Mouse (Mus musculus): ENCODE measurements around the gene Tspan17. TPM values are rescaled to one million over a fixed set of nuclear protein-coding genes. Genes with fewer than 3 reads are reported as not detected.

The Tspan17 gene
- polyA plus RNA-seq, 1 experiment: 26.6 TPM

DNA sequence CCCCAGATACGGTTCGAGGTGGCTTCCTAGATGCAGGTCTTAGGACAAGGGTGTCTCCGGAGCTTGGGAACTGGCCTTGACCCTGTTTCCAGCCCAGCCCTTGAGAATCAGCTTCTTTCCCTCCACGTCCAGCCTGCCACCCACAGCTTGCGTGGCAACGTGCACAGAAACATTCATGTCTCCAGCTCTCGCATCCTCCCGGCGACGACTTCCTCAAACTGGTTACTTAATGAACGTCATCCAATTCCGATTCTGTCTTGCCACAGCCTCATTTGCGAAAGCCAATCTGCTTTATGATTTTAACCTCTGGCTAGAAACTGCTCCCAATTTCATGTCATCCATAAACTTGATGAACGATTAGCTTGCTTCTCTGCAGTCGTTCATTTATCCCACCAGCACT is 49.4 kb downstream of the Tspan17 start:
- H3K79me2 ChIP-seq (ENCODE audit: control insufficient read depth, insufficient read depth): no peaks in the 10 kb centered on the region
- no peak for TF ChIP-seq CEBPB (IDR thresholded peaks at IDR 0.05; ENCODE audit: low read depth)
- TF ChIP-seq MAX (IDR thresholded peaks at IDR 0.05): no peak
- no peak for TF ChIP-seq FOSL1 (IDR thresholded peaks at IDR 0.05; ENCODE audit: insufficient read depth, low read length, poor library complexity, severe bottlenecking)
- no peak for TF ChIP-seq CTCF (IDR thresholded peaks at IDR 0.05; ENCODE audit: control insufficient read depth, insufficient read depth, insufficient read length)
- TF ChIP-seq MYOD1 (IDR thresholded peaks at IDR 0.05; ENCODE audit: control insufficient read depth, insufficient read length, low read depth): no peak
- TF ChIP-seq MYOG (IDR thresholded peaks at IDR 0.05; ENCODE audit: control insufficient read depth, extremely low read depth, insufficient read length): no peak
- TF ChIP-seq USF1 (IDR thresholded peaks at IDR 0.05; ENCODE audit: low read depth): no peak
- peaks cover 33% of the 10 kb centered on the region for H3K27me3 ChIP-seq (ENCODE audit: control insufficient read depth, insufficient read depth, insufficient read length)
- H3K36me3 ChIP-seq (ENCODE audit: control insufficient read depth, insufficient read depth): no peaks in the 10 kb centered on the region
- H3ac ChIP-seq (ENCODE audit: control insufficient read depth, insufficient read length, low read depth): no peak overlapping the region
- no peak overlapping the region for H3K4me3 ChIP-seq (ENCODE audit: insufficient read depth, poor library complexity, severe bottlenecking)
- H3K79me3 ChIP-seq (ENCODE audit: low read depth): no peaks in the 10 kb centered on the region

DNA sequence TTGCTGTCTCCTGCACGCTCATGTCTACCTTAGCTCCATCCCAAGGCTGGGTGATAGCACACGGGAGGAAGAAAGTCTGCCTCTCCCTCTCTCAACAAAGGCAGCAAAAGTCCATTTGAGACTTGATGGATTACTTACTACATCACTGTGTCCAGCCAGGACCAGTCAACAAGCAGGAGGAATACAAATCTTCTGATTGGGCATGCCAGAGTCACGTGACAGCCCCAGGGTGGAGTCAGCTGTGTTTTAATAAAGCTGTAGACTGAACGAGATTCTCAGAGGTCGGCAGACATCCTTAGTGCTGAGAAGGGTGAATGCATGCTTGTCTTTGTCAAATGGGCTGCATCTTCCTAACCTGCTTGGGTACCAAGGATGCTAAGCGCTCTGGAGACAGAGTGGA is 50.0 kb downstream of the Tspan17 start:
- TF ChIP-seq CTCF (IDR thresholded peaks at IDR 0.05; ENCODE audit: control insufficient read depth, insufficient read depth, insufficient read length) (no peak), USF1 (IDR thresholded peaks at IDR 0.05; ENCODE audit: low read depth) (peak; percentile 55), CEBPB (IDR thresholded peaks at IDR 0.05; ENCODE audit: low read depth) (no peak), FOSL1 (IDR thresholded peaks at IDR 0.05; ENCODE audit: insufficient read depth, low read length, poor library complexity, severe bottlenecking) (no peak), MYOG (IDR thresholded peaks at IDR 0.05; ENCODE audit: control insufficient read depth, extremely low read depth, insufficient read length) (no peak), MAX (IDR thresholded peaks at IDR 0.05) (no peak)
- Histone ChIP-seq H3K36me3 (ENCODE audit: control insufficient read depth, insufficient read depth) (no peaks in the 10 kb centered on the region), H3K79me3 (ENCODE audit: low read depth) (no peaks in the 10 kb centered on the region), H3K27me3 (ENCODE audit: control insufficient read depth, insufficient read depth, insufficient read length) (peaks cover 29% of the 10 kb centered on the region), H3K4me3 (ENCODE audit: insufficient read depth, poor library complexity, severe bottlenecking) (no peak overlapping the region), H3ac (ENCODE audit: control insufficient read depth, insufficient read length, low read depth) (no peak overlapping the region), H3K79me2 (ENCODE audit: control insufficient read depth, insufficient read depth) (no peaks in the 10 kb centered on the region)

DNA sequence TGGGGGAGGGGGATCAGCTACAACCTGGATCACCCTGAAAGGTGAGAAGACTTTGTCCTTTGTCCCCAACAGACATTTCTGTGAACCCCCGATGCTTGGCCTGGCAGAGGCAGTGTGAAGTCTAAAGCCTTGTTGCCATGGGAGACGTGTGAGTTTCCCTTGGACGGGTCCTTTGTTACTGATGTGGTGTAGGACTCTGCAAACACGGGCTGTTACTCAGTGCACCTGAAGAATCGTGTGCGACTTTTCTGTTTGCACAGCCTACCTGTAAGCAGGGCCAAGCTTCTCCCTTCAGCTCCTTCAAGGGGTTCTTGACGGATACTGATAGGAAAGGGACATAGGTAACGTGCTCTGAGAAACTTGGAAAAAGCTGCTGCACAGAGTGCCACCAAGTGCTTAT is 55.4 kb downstream of the Tspan17 start:
- no peaks in the 10 kb centered on the region for H3K79me2 ChIP-seq (ENCODE audit: control insufficient read depth, insufficient read depth)
- no peak overlapping the region for H3K4me3 ChIP-seq (ENCODE audit: insufficient read depth, poor library complexity, severe bottlenecking)
- H3K79me3 ChIP-seq (ENCODE audit: low read depth): no peaks in the 10 kb centered on the region
- no peaks in the 10 kb centered on the region for H3K36me3 ChIP-seq (ENCODE audit: control insufficient read depth, insufficient read depth)
- no peak overlapping the region for H3ac ChIP-seq (ENCODE audit: control insufficient read depth, insufficient read length, low read depth)
- H3K27me3 ChIP-seq (ENCODE audit: control insufficient read depth, insufficient read depth, insufficient read length): peaks cover 27% of the 10 kb centered on the region
- TF ChIP-seq CEBPB (IDR thresholded peaks at IDR 0.05; ENCODE audit: low read depth) (no peak), MAX (IDR thresholded peaks at IDR 0.05) (no peak), CTCF (IDR thresholded peaks at IDR 0.05; ENCODE audit: control insufficient read depth, insufficient read depth, insufficient read length) (no peak), MYOD1 (IDR thresholded peaks at IDR 0.05; ENCODE audit: control insufficient read depth, insufficient read length, low read depth) (no peak), MYOG (IDR thresholded peaks at IDR 0.05; ENCODE audit: control insufficient read depth, extremely low read depth, insufficient read length) (no peak), FOSL1 (IDR thresholded peaks at IDR 0.05; ENCODE audit: insufficient read depth, low read length, poor library complexity, severe bottlenecking) (no peak), USF1 (IDR thresholded peaks at IDR 0.05; ENCODE audit: low read depth) (no peak)

Other genes with a start within 250 kb of the Tspan17 start
- gene 4833439L19Rik, start 223.9 kb upstream of the Tspan17 start, polyA plus RNA-seq (2012; fragmentation: generic; extraction: Trizol): 62.8 TPM
- 24.8 TPM for gene Arl10, start 214.4 kb upstream of the Tspan17 start, polyA plus RNA-seq (2012; fragmentation: generic; extraction: Trizol)
- 87.4 TPM for gene Nop16, start 199.3 kb upstream of the Tspan17 start, polyA plus RNA-seq (2012; fragmentation: generic; extraction: Trizol)
- gene Higd2a, start 199.2 kb upstream of the Tspan17 start, polyA plus RNA-seq (2012; fragmentation: generic; extraction: Trizol): 144 TPM
- 32.3 TPM for gene Cltb, start 178.0 kb upstream of the Tspan17 start, polyA plus RNA-seq (2012; fragmentation: generic; extraction: Trizol)
- gene Faf2, start 167.6 kb upstream of the Tspan17 start, polyA plus RNA-seq (2012; fragmentation: generic; extraction: Trizol): 33.5 TPM
- 30.0 TPM for gene Rnf44, start 95.5 kb upstream of the Tspan17 start, polyA plus RNA-seq (2012; fragmentation: generic; extraction: Trizol)
- gene Cdhr2, start 87.9 kb upstream of the Tspan17 start, polyA plus RNA-seq (2012; fragmentation: generic; extraction: Trizol): 0.01 TPM
- 0.20 TPM for gene Gprin1, start 39.5 kb upstream of the Tspan17 start, polyA plus RNA-seq (2012; fragmentation: generic; extraction: Trizol)
- not detected for gene Sncb, start 22.8 kb upstream of the Tspan17 start, polyA plus RNA-seq (2012; fragmentation: generic; extraction: Trizol)
- gene Eif4e1b, start 5.4 kb upstream of the Tspan17 start, polyA plus RNA-seq (2012; fragmentation: generic; extraction: Trizol): not detected
- 0.01 TPM for gene Unc5a, start 160.0 kb downstream of the Tspan17 start, polyA plus RNA-seq (2012; fragmentation: generic; extraction: Trizol)
- not detected for gene Hk3, start 232.0 kb downstream of the Tspan17 start, polyA plus RNA-seq (2012; fragmentation: generic; extraction: Trizol)